Mouse (Mus musculus) embryonic facial prominence, embryonic 10.5 days (tissue): Measurements from ENCODE around the gene 4930579F01Rik. TPM values are rescaled to one million over a fixed set of nuclear protein-coding genes. Genes with fewer than 3 reads are reported as not detected.

Experiments
- DNase-seq: peaks from one replicate; pipeline ENCODE4 v3.0.0-alpha.2; 2017; ENCODE audit warnings: low spot score
- H3K27ac ChIP-seq: fragments of 300-500 bp; sonication (generic); replicated peaks from 2 replicates; pipeline ENCODE4 v1.5.1; 2016; ENCODE audit warnings: mild to moderate bottlenecking
- H3K27me3 ChIP-seq: fragments of 300-500 bp; sonication (generic); replicated peaks from 2 replicates; pipeline ENCODE4 v1.6.1; 2016; ENCODE audit warnings: low read depth, mild to moderate bottlenecking; ENCODE audit not compliant: poor library complexity, severe bottlenecking
- H3K36me3 ChIP-seq: fragments of 300-500 bp; sonication (generic); replicated peaks from 2 replicates; pipeline ENCODE4 v1.6.1; 2016; ENCODE audit warnings: mild to moderate bottlenecking, moderate library complexity
- H3K4me1 ChIP-seq: fragments of 300-500 bp; sonication (generic); 2 replicates; pipeline ENCODE4 v1.6.1; 2016
- H3K4me3 ChIP-seq: fragments of 300-500 bp; sonication (generic); 2 replicates; pipeline ENCODE4 v1.5.1; 2016; ENCODE audit warnings: mild to moderate bottlenecking, moderate library complexity
- H3K9me3 ChIP-seq: fragments of 300-500 bp; sonication (generic); 2 replicates; pipeline ENCODE4 v1.6.1; 2016; ENCODE audit warnings: mild to moderate bottlenecking
- WGBS: fragments of 180-500 bp; shearing (Covaris S2); methylation state at CpG from one replicate; pipeline ENCODE4 v1.1.7; 2016; 5-methylcytosine and 5-hydroxymethylcytosine counted together
- polyA plus RNA-seq: library from polyadenylated mRNA; unstranded; fragments of >200 nt; fragmentation: Nextera tagmentation; extraction: Ambion mirVana; gene quantifications from 2 replicates; pipeline ENCODE4 v1.2.1, GENCODE M21; 2016

4930579F01Rik gene
- polyA plus RNA-seq, 1 experiment from 2014 or later, result not detected

- Histone ChIP-seq H3K27ac (no peak overlapping the region), H3K4me3 (no peak overlapping the region), H3K36me3 (no peaks in the 10 kb centered on the region), H3K4me1 (no peaks in the 10 kb centered on the region), H3K9me3 (no peaks in the 10 kb centered on the region), H3K27me3 (no peaks in the 10 kb centered on the region)
- DNase-seq, result no peak
- WGBS, result 77% methylated on average over 10 of the region's 10 CpGs
These were observed 20.3 kb downstream of the 4930579F01Rik start for GRCm38 (mm10) chr3:138173291-138173690.

GRCm38 (mm10) chr3:138162553-138163183 is 31.0 kb downstream of the 4930579F01Rik start:
- WGBS, result 67% methylated on average over 4 of the region's 4 CpGs
- Histone ChIP-seq H3K4me3 (no peak overlapping the region), H3K27ac (no peak overlapping the region), H3K4me1 (peaks cover 4% of the 10 kb centered on the region; the same call in 1 of the 2 replicates), H3K36me3 (peaks cover 3% of the 10 kb centered on the region), H3K27me3 (no peaks in the 10 kb centered on the region), H3K9me3 (no peaks in the 10 kb centered on the region)
- no peak for DNase-seq

- H3K36me3 ChIP-seq, result peaks cover 10% of the 10 kb centered on the region
- 82% methylated on average over 10 of the region's 10 CpGs for WGBS
- H3K4me3 ChIP-seq, result no peak overlapping the region
- no peak for DNase-seq
- no peaks in the 10 kb centered on the region for H3K9me3 ChIP-seq
- no peaks in the 10 kb centered on the region for H3K27me3 ChIP-seq
- H3K4me1 ChIP-seq, result peaks cover 5% of the 10 kb centered on the region; the same call in 1 of the 2 replicates
- H3K27ac ChIP-seq, result no peak overlapping the region
These were observed 32.0 kb downstream of the 4930579F01Rik start for GRCm38 (mm10) chr3:138161623-138162022.

GRCm38 (mm10) chr3:138156651-138157050 is 37.0 kb downstream of the 4930579F01Rik start:
- H3K9me3 ChIP-seq, result no peaks in the 10 kb centered on the region
- 74% methylated on average over 10 of the region's 10 CpGs for WGBS
- H3K4me3 ChIP-seq, result no peak overlapping the region
- H3K27me3 ChIP-seq, result no peaks in the 10 kb centered on the region
- no peak overlapping the region; the same call in 1 of the 2 replicates for H3K27ac ChIP-seq
- peaks cover 7% of the 10 kb centered on the region; the same call in 1 of the 2 replicates for H3K4me1 ChIP-seq
- DNase-seq, result no peak
- H3K36me3 ChIP-seq, result peaks cover 45% of the 10 kb centered on the region

- Histone ChIP-seq H3K36me3 (peaks cover 56% of the 10 kb centered on the region), H3K27ac (no peak overlapping the region), H3K4me3 (no peak overlapping the region), H3K27me3 (no peaks in the 10 kb centered on the region), H3K4me1 (0 out of 2 replicates have a peak, but pooled peaks cover 7% of the 10 kb centered on the region), H3K9me3 (no peaks in the 10 kb centered on the region)
- 91% methylated on average over 4 of the region's 4 CpGs for WGBS
- no peak for DNase-seq
These were observed 38.6 kb downstream of the 4930579F01Rik start for GRCm38 (mm10) chr3:138155062-138155461.

- Histone ChIP-seq H3K27me3 (no peaks in the 10 kb centered on the region), H3K9me3 (no peaks in the 10 kb centered on the region), H3K4me1 (no peaks in the 10 kb centered on the region), H3K36me3 (peaks cover 48% of the 10 kb centered on the region), H3K27ac (no peak overlapping the region), H3K4me3 (no peak overlapping the region)
- no peak for DNase-seq
- 92% methylated on average over 2 of the region's 2 CpGs for WGBS
These were observed 44.8 kb downstream of the 4930579F01Rik start for GRCm38 (mm10) chr3:138148811-138149210.

- Histone ChIP-seq H3K36me3 (peaks cover 15% of the 10 kb centered on the region), H3K27me3 (no peaks in the 10 kb centered on the region), H3K4me3 (peak within 1 kb of the TSS; percentile 69), H3K27ac (peak within 1 kb of the TSS; percentile 98), H3K9me3 (no peaks in the 10 kb centered on the region), H3K4me1 (no peaks in the 10 kb centered on the region; the same call in 1 of the 2 replicates)
- DNase-seq, result peak; percentile 71
- WGBS, result 7% methylated on average over 8 of the region's 8 CpGs
These were observed 48.9 kb downstream of the 4930579F01Rik start, which contains the start of gene Mttp for GRCm38 (mm10) chr3:138144642-138145171. Gene Mttp, minus strand, starts transcription at chr3:138144968.

- Histone ChIP-seq H3K36me3 (peaks cover 13% of the 10 kb centered on the region), H3K4me3 (peak overlapping the region; percentile 69), H3K4me1 (no peaks in the 10 kb centered on the region; the same call in 1 of the 2 replicates), H3K27me3 (no peaks in the 10 kb centered on the region), H3K27ac (peak overlapping the region; percentile 98), H3K9me3 (no peaks in the 10 kb centered on the region)
- no peak for DNase-seq
- under 1% methylated on average over 18 of the region's 18 CpGs for WGBS
These were observed 49.5 kb downstream of the 4930579F01Rik start for GRCm38 (mm10) chr3:138144060-138144641.

- no peaks in the 10 kb centered on the region for H3K9me3 ChIP-seq
- H3K27me3 ChIP-seq, result no peaks in the 10 kb centered on the region
- H3K36me3 ChIP-seq, result peaks cover 6% of the 10 kb centered on the region
- peak within 1 kb of the TSS; percentile 98 for H3K27ac ChIP-seq
- DNase-seq, result peak; percentile 97
- no peaks in the 10 kb centered on the region; the same call in 1 of the 2 replicates for H3K4me1 ChIP-seq
- peak within 1 kb of the TSS; percentile 69 for H3K4me3 ChIP-seq
- under 1% methylated on average over 70 of the region's 70 CpGs for WGBS
These were observed 50.1 kb downstream of the 4930579F01Rik start, which contains the start of gene Trmt10a for GRCm38 (mm10) chr3:138143315-138144059. Gene Trmt10a, plus strand, starts transcription at chr3:138143448.

GRCm38 (mm10) chr3:138142733-138143314 is 50.8 kb downstream of the 4930579F01Rik start:
- H3K27me3 ChIP-seq, result no peaks in the 10 kb centered on the region
- DNase-seq, result no peak
- 9% methylated on average over 12 of the region's 12 CpGs for WGBS
- H3K36me3 ChIP-seq, result peaks cover 3% of the 10 kb centered on the region; the same call in 1 of the 2 replicates
- H3K9me3 ChIP-seq, result no peaks in the 10 kb centered on the region
- H3K4me3 ChIP-seq, result peak overlapping the region; percentile 69
- H3K4me1 ChIP-seq, result no peaks in the 10 kb centered on the region; the same call in 1 of the 2 replicates
- peak overlapping the region; percentile 98 for H3K27ac ChIP-seq

GRCm38 (mm10) chr3:138142052-138142732 is 51.4 kb downstream of the 4930579F01Rik start:
- H3K27me3 ChIP-seq, result no peaks in the 10 kb centered on the region
- peak overlapping the region; percentile 69 for H3K4me3 ChIP-seq
- no peak for DNase-seq
- no peaks in the 10 kb centered on the region for H3K9me3 ChIP-seq
- no peaks in the 10 kb centered on the region; the same call in 1 of the 2 replicates for H3K4me1 ChIP-seq
- peak overlapping the region; percentile 98 for H3K27ac ChIP-seq
- H3K36me3 ChIP-seq, result peaks cover 3% of the 10 kb centered on the region; the same call in 1 of the 2 replicates
- WGBS, result 55% methylated on average over 4 of the region's 4 CpGs
